In genomic region chr9:56873097-56873496, GRCm38 (mm10) we compare ENCODE assay signal across 19 mouse cellular contexts. TPM values are rescaled to one million over a fixed set of nuclear protein-coding genes. Genes with fewer than 3 reads are reported as not detected.
DNase-seq lines count a peak whose midpoint lies in the region; ATAC-seq and TF ChIP-seq lines count a peak whose summit lies in the region.
"Had no signal": no experiment of that assay in that cellular context is flagged by ENCODE, and none has a peak within 500 bp of the region (broad histone marks: within the 10 kb centered on the region; RNA-seq: fewer than 3 reads in every experiment).

No protein-coding gene starts in this region.

- H3K4me3 ChIP-seq in heart, adult 2 months: no peak overlapping the region
- no peak overlapping the region for H3K4me3 ChIP-seq in kidney, postnatal 0 days (replicated peaks; ENCODE audit: low read depth, low read length)
- H3K4me3 ChIP-seq in heart, embryonic 16.5 days (ENCODE audit: low read length): no peak overlapping the region
- H3K4me3 ChIP-seq: forebrain, embryonic 13.5 days; lung, embryonic 15.5 days; midbrain, embryonic 12.5 days; neural tube, embryonic 13.5 days had no signal

- H3K4me2 ChIP-seq in kidney, postnatal 0 days (ENCODE audit: low read length): no peak overlapping the region
- H3K4me2 ChIP-seq in heart, embryonic 16.5 days (ENCODE audit: low read depth, low read length): peak overlapping the region; percentile 11; the same call in 1 of the 2 replicates
- H3K4me2 ChIP-seq: forebrain, embryonic 13.5 days; hindbrain, embryonic 14.5 days; lung, embryonic 15.5 days; midbrain, embryonic 12.5 days; neural tube, embryonic 13.5 days had no signal

- TF ChIP-seq POLR2A in heart, adult 2 months (IDR thresholded peaks at IDR 0.05; ENCODE audit: insufficient read depth, low read depth, low read length): no peak

- H3K9me3 ChIP-seq in kidney, postnatal 0 days (replicated peaks; ENCODE audit: low read length): no peaks in the 10 kb centered on the region
- H3K9me3 ChIP-seq in heart, embryonic 16.5 days (replicated peaks; ENCODE audit: control insufficient read depth, low read length): no peaks in the 10 kb centered on the region
- H3K9me3 ChIP-seq: forebrain, embryonic 13.5 days; lung, embryonic 15.5 days; midbrain, embryonic 12.5 days; neural tube, embryonic 13.5 days had no signal

- no peak for TF ChIP-seq CTCF in heart, adult 2 months (IDR thresholded peaks at IDR 0.05)
- no peak for TF ChIP-seq CTCF in kidney, postnatal 0 days (IDR thresholded peaks at IDR 0.05; ENCODE audit: low read depth)

- H3K36me3 ChIP-seq in heart, adult 2 months (ENCODE audit: control insufficient read depth, insufficient read depth, low read length): no peaks in the 10 kb centered on the region
- no peaks in the 10 kb centered on the region for H3K36me3 ChIP-seq in kidney, postnatal 0 days (ENCODE audit: insufficient read depth, low read length)
- peaks cover 11% of the 10 kb centered on the region for H3K36me3 ChIP-seq in heart, embryonic 16.5 days (ENCODE audit: control insufficient read depth, insufficient read depth)
- H3K36me3 ChIP-seq: lung, embryonic 15.5 days; midbrain, embryonic 12.5 days; neural tube, embryonic 13.5 days had no signal

- 71% methylated on average over 1 of the region's 1 CpGs for WGBS in heart, adult 2 months
- WGBS in kidney, postnatal 0 days: 71% methylated on average over 1 of the region's 1 CpGs
- WGBS in heart, embryonic 16.5 days: 43% methylated on average over 1 of the region's 1 CpGs

- H3K4me1 ChIP-seq in heart, adult 2 months (ENCODE audit: control insufficient read depth, insufficient read depth, low read length): peaks cover 11% of the 10 kb centered on the region
- H3K4me1 ChIP-seq in kidney, postnatal 0 days (replicated peaks; ENCODE audit: insufficient read depth, low read length): peaks cover 59% of the 10 kb centered on the region
- peaks cover 72% of the 10 kb centered on the region for H3K4me1 ChIP-seq in heart, embryonic 16.5 days (ENCODE audit: control insufficient read depth, insufficient read depth, low read length)

- no peaks in the 10 kb centered on the region for H3K27me3 ChIP-seq in heart, adult 2 months (ENCODE audit: control insufficient read depth, insufficient read depth, low read length)
- H3K27me3 ChIP-seq in kidney, postnatal 0 days (ENCODE audit: insufficient read depth, low read length): no peaks in the 10 kb centered on the region
- no peaks in the 10 kb centered on the region for H3K27me3 ChIP-seq in heart, embryonic 16.5 days (ENCODE audit: control insufficient read depth, insufficient read depth, low read length)
- H3K27me3 ChIP-seq: forebrain, embryonic 13.5 days; lung, embryonic 15.5 days; midbrain, embryonic 12.5 days; neural tube, embryonic 13.5 days had no signal

- no peak for TF ChIP-seq EP300 in heart, adult 2 months (IDR thresholded peaks at IDR 0.05; ENCODE audit: insufficient read depth, low read depth, low read length)

- intact Hi-C loops in heart, adult 2 months (cut with DNase I): no loop called here
- intact Hi-C loops in heart, postnatal 25 days (cut with DNase I): no loop called here

- ATAC-seq in kidney, postnatal 0 days (replicated peaks; ENCODE audit: low FRiP score, low read depth): no peak
- ATAC-seq in heart, embryonic 16.5 days (replicated peaks; ENCODE audit: extremely low read depth, insufficient read depth, low FRiP score): 0 out of 2 replicates have a peak, but pooled peaks have one; percentile 18
- ATAC-seq: forebrain, embryonic 13.5 days had no signal

- DNase-seq in heart, adult 2 months: no peak
- no peak for DNase-seq in heart, postnatal 25 days (ENCODE audit: low spot score)
- DNase-seq in kidney, postnatal 0 days (ENCODE audit: low spot score): no peak
- no peak for DNase-seq in kidney, adult 9 months
- DNase-seq in MN1 (ENCODE audit: low spot score): peak; percentile 52
- DNase-seq in retina, embryonic 14.5 days (ENCODE audit: low spot score): no peak
- no peak for DNase-seq in frontal cortex, postnatal 36 days (ENCODE audit: low spot score in 2 of 2)
- DNase-seq: cerebellum, adult 8-10 months; liver; right cerebral cortex, adult 18-20 months had no signal

- peak overlapping the region; percentile 70 for H3K27ac ChIP-seq in heart, adult 2 months
- H3K27ac ChIP-seq in kidney, postnatal 0 days: peak overlapping the region; percentile 3; the same call in 1 of the 2 replicates
- peak overlapping the region; percentile 88 for H3K27ac ChIP-seq in heart, embryonic 16.5 days (ENCODE audit: low read length)
- H3K27ac ChIP-seq: forebrain, embryonic 13.5 days; hindbrain, embryonic 14.5 days; lung, embryonic 15.5 days; midbrain, embryonic 12.5 days; neural tube, embryonic 13.5 days had no signal

- H3K79me2 ChIP-seq in heart, adult 2 months (replicated peaks; ENCODE audit: control insufficient read depth, insufficient read depth, low read length): no peaks in the 10 kb centered on the region

- no peak overlapping the region for H3K9ac ChIP-seq in heart, adult 2 months (ENCODE audit: low read depth, low read length)
- no peak overlapping the region for H3K9ac ChIP-seq in kidney, postnatal 0 days (ENCODE audit: low read depth, low read length)
- peak overlapping the region; percentile 53 for H3K9ac ChIP-seq in heart, embryonic 16.5 days (ENCODE audit: low read length)
- H3K9ac ChIP-seq: forebrain, embryonic 13.5 days; hindbrain, embryonic 14.5 days; lung, embryonic 15.5 days; midbrain, embryonic 12.5 days; neural tube, embryonic 13.5 days had no signal

RNA-seq across cellular contexts. Expression of gene Cspg4, which starts 8.3 kb away (rescaled TPM):
- 10 to 100 TPM; 12.7 to 13.7 TPM for total RNA-seq in heart, adult 2 months (2021)
- 15.7 and 17.1 TPM in 2 replicates for polyA plus RNA-seq in heart, adult 2 months (2012; rRNA removed)
- 10 to 100 TPM; 15.2 to 20.4 TPM for total RNA-seq in heart, postnatal 25 days (2021)
- 18.1 and 19.8 TPM in 2 replicates for polyA plus RNA-seq in kidney, postnatal 0 days (2015; fragmentation: Nextera tagmentation; extraction: Ambion mirVana)
- 29.3 and 38.6 TPM in 2 replicates for polyA plus RNA-seq in heart, embryonic 16.5 days (2015; fragmentation: Nextera tagmentation; extraction: Ambion mirVana)

RNA-seq across cellular contexts. Expression of gene Odf3l1, which starts 8.6 kb away (rescaled TPM):
- not detected for total RNA-seq in heart, adult 2 months (2021)
- polyA plus RNA-seq in heart, adult 2 months (2012; rRNA removed): 1.5 and 1.6 TPM in 2 replicates
- not detected for total RNA-seq in heart, postnatal 25 days (2021)
- polyA plus RNA-seq in kidney, postnatal 0 days (2015; fragmentation: Nextera tagmentation; extraction: Ambion mirVana): 0.11 TPM in 1 of 2 replicates, not detected in the other
- 0.22 TPM in 2 replicates for polyA plus RNA-seq in heart, embryonic 16.5 days (2015; fragmentation: Nextera tagmentation; extraction: Ambion mirVana)
- total RNA-seq: CH12.LX; left cerebral cortex, adult 18-20 months had no signal
- polyA plus RNA-seq: embryonic facial prominence, embryonic 11.5 days; forebrain, embryonic 13.5 days; hindbrain, embryonic 14.5 days; midbrain, embryonic 12.5 days; neural tube, embryonic 13.5 days had no signal

RNA-seq across cellular contexts. Expression of gene Snx33, which starts 55.1 kb away (rescaled TPM):
- total RNA-seq in heart, adult 2 months (2021): 10 to 100 TPM in 1 of 2 experiments, 1 to 10 TPM in 1; 6.7 to 10.0 TPM
- polyA plus RNA-seq in heart, adult 2 months (2012; rRNA removed): 7.8 and 8.8 TPM in 2 replicates
- total RNA-seq in heart, postnatal 25 days (2021): 10 to 100 TPM in 1 of 2 experiments, 1 to 10 TPM in 1; 8.9 to 12.5 TPM
- 8.4 and 8.5 TPM in 2 replicates for polyA plus RNA-seq in kidney, postnatal 0 days (2015; fragmentation: Nextera tagmentation; extraction: Ambion mirVana)
- 7.5 and 8.2 TPM in 2 replicates for polyA plus RNA-seq in heart, embryonic 16.5 days (2015; fragmentation: Nextera tagmentation; extraction: Ambion mirVana)

Comparison
In these comparisons a context has a peak if more than half of its experiments do, and no peak if none do; other contexts are left out.
1. H3K27ac ChIP-seq: peak in every context shown above with its lines; median percentile 88 in heart, embryonic 16.5 days; 70 in heart, adult 2 months; 3 in kidney, postnatal 0 days.